Mouse (Mus musculus) CD8-positive naive resting alpha-beta T cell, adult 2 months (primary cell): ENCODE data around the gene Slc4a10.

Source experiments
- DNase-seq, 2 experiments: peaks; one replicate each; pipeline ENCODE4 v3.0.0; 2022; ENCODE audit warnings: low read depth in 2 of 2, low spot score in 2 of 2

Slc4a10 gene

DNA sequence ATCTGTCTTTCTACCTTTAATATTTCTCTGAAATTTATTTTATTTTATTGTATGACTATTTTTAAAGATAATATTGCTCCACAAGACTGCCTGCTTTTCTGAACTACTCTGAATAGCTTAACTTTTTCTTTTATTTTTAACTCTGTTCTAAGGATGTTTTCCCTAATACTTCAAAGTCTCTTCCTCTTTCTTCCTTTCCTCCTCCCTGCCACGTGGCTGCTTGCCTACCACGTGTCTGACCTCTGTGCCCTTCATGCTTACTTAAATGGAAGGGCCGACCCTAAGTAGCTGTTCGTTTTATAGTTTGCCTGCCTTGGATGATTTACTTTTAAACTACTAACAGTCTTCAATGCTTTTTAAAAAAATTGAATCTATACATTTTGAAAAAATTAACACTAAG lies 225.6 kb downstream of the Slc4a10 start:
- no peak for DNase-seq

- no peak for DNase-seq
Observed at GRCm38 (mm10) chr2:62278779-62279178, 232.5 kb downstream of the Slc4a10 start.

- DNase-seq: no peak
Observed at GRCm38 (mm10) chr2:62279777-62280176, 233.5 kb downstream of the Slc4a10 start.

- no peak for DNase-seq
Observed at GRCm38 (mm10) chr2:62285026-62285425, 238.8 kb downstream of the Slc4a10 start.

DNA sequence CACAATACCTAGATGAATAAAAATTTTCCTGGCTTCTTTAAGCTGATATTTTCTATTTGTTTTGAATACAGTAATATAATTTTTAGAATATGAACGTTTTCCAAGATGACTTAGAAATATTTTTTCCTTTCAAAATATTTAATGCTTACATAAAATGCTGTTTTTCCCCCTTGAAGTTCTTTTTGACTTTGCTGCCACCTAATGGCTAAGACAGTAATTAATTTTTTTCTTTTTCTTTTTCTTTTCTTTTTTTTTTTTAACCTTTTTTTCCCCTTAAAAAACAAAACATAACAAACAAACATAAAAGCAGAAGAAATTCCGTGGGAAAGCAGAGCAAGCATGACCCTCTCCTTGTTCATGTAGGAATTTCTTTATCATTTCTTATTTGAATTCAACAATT lies 239.6 kb downstream of the Slc4a10 start:
- no peak for DNase-seq

GRCm38 (mm10) chr2:62287532-62287931 lies 241.3 kb downstream of the Slc4a10 start:
- DNase-seq: no peak

GRCm38 (mm10) chr2:62293846-62294245 lies 247.6 kb downstream of the Slc4a10 start:
- peak in 1 of 2 experiments; percentile 2 for DNase-seq

DNA sequence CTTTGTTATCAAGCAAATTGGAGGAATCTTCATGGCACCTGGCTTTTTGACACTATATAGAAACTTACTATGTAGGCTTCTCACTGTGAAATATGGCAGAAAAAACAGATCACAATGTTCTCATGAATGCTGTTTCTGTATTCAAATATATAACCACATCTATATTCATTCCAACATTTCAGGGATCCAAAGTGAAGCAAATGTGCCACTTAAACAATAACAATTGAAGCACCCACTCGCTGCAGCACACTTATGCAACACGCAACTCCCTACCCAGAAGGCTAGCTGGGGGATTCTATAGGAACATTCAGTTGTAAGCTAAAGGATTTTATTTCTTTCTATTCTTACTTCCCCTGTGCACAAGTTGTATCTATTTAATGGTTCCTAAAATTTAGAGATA lies 255.5 kb downstream of the Slc4a10 start:
- DNase-seq: no peak

DNA sequence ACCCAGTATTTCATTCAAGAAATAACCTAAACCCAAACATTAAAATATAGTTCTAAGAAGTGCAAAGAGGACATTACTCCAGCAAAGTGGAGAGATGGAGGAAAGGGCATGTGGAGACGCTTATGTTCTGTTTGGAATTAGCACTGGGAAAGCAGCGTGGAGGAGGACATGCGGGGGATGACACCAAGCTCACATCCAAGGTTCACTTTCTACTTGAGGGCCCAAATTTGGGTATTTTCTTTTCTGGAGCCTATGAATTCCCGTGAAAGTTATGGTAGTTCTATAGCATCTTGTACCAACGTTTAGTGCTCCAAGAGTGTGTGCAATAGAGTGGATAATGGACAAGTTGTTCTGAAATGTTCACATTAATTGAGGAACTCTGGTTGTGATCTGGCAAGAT lies 260.7 kb downstream of the Slc4a10 start:
- DNase-seq: no peak

GRCm38 (mm10) chr2:62307477-62307876 lies 261.2 kb downstream of the Slc4a10 start:
- DNase-seq: no peak

DNA sequence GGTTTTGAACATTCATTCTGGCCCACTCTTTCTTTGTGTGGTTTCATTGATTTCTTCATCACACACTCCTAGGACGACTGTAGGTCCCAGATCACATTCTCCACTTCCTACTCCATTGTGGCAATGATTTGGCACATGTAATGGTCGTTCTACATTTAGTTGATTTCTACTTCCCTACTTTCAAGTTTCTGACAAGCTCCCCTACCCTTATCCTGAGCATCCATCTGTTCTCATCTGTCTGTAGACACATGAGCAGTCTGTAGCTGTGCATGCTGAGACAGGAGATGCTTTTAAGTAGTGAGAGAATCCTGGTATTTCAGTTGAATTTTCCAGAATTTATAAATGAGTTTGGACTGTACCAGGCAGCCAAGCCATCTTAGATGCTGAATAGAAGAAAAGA lies 270.7 kb downstream of the Slc4a10 start:
- DNase-seq: no peak

DNA sequence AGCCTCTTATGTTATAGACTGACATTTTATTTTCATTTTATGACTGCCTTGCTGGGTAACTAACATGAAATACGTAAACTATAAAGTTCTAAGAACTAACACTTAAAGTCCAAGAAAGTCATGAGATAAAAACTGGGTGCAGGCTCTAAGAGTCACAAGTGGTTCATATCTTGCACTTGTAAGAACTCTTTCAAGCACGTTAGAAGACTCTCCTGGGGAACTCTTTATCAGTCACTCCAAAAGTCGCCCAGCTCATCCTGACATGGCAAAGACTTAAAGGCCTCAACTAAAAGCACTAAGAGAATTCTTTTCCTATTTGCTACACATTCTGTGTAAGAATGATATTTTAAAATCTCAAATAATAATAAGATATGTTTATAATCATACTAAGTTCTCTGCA lies 273.2 kb downstream of the Slc4a10 start:
- DNase-seq: no peak

DNA sequence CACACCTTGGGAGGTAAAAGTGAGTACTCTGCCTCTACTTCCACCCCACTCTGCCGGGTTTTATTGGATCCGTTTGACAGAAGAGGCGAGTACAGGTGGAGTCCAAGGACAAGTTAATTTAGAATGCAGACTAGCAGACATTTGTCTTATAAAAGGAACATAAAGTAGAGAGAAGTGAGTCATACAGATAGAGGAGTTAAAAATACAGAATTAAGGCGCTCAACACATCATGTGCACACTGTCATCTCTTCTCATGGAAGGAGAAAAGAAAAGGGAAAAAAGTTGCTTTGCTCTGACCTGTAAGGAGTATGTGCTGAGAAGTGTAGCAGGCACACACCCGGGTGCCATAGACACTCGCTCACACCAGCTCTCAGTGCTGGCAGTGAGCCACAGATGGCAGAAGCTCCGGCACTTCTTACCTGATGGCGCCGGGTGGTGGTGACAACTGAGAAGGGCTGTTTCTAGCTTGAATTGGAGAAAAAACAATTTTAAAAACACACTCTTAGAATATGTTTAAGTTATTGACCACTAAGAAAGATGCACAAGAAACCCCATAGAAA lies 276.9 kb downstream of the Slc4a10 start:
- DNase-seq: no peak

DNA sequence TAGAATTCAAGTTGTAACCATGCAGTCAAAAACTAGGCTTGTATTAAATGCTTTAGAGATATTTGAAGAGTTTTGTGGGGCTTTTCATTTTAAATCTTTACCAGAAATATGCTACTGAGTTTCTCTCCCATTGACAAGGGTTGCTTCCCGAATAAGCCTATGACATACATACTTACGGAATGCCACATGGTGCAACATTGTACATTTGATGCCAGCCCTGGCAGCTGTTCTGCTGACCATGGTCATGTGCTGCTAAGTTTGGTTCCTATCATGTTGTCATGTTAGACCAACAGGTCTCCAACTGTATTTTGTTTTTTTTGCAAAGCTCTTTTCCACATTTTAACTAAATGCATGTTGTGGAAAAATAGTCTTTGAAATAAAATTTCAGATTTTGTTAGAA lies 279.1 kb downstream of the Slc4a10 start:
- DNase-seq: no peak

- no peak for DNase-seq
Observed at GRCm38 (mm10) chr2:62331913-62332312, 285.7 kb downstream of the Slc4a10 start.

- no peak for DNase-seq
Observed at GRCm38 (mm10) chr2:62332465-62332864, 286.2 kb downstream of the Slc4a10 start.

DNA sequence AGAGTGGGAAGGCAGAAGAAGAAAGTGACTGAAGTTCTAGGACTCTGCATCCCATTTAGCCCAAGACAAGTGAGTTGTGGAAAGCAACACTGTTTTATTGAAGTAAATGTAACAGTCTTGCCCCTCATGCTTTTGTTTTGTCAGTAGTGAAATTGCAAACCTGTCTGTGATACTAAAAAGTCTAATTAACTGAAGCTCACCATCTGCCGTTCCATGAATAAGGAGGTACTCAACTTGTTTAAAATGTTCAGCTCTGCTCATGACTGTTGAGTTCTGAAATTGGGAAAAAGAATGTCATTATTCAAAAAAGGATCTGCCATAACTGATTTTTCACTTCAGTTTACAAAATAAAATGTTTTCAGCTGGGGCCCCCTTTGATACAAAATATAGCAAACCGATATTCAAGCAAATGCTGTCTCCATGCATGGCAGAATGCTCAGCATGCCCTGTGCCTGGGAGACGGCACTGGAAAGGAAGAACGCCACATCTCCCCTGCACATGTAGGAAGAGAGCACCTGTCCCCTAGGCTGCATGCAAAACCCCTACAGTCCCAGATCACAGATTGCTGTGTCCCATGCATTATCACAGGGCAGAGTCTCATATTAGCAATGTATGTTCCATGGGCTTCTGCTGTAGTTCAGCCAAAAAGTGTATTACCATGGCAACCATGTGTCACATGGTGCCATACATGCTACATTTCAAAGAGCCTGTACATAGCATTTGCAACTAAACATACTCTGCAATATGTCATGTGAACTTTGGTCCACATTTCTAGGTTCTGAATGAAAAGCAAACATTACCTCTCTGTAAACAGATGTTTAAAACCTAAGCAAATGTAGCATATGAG lies 288.4 kb downstream of the Slc4a10 start:
- DNase-seq: no peak

GRCm38 (mm10) chr2:62337086-62337485 lies 290.8 kb downstream of the Slc4a10 start:
- no peak for DNase-seq

DNA sequence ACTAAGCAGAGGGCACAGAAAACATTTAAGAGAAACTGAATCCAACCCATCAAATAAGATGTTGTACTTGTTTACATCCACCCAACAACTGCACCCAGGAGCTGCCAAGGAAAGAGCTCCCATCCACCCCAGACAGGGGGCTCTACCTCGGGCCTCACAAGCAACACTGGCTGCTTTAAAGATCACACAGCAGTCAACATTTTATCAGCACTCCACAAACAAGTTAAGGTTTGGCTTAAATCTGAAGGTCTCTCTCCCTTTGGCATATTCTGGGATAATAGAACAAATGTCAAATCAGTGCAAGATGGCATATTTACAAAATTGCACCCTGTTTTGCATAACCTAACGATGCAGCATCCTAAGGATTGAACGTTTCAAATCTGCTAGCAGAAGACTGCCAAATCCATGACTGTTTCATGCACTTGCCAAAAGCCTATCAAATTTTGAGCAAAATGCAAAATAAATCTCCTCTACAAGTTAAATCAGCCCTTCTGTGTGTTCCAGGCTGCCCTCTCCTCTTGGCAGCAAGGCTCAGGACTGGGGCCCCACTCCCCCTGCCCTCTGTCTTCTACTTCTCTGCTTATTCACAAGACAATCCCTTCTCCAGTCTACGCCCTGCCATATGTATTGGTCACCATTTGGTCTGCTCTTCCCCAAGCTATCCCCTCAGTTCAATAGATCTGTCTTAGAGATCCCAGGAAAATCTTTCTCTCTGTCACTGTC lies 293.1 kb downstream of the Slc4a10 start:
- DNase-seq: no peak

DNA sequence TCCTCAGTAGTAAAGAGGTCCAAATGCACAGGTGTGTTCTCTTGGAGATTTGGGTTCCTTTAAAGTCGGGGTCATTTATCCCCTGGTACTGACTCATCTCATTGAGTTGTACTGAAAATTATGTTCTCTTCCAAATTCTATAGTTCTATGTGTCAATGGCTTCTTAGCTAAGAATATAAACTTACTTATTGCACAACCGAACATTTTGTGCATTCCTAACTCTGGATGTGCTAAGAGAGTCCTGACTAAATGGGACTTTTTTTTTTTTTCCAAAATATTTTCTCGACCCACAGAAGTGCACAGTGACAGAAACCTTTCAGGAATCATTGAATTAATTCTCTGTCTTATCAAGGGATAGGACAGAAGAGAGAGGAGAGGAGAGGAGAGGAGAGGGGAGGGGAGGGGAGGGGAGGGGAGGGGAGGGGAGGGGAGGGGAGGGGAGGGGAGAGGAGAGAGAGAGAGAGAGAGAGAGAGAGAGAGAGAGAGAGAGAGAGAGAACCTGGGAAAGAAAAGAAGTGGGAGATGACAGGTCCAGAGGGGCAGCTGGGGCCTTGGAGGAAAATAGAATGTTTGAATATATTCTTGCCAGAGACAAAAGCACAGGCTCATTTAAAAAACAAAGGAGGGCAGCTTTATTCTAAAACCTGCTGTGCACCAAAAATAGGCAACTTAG lies 294.9 kb downstream of the Slc4a10 start:
- DNase-seq: no peak

DNA sequence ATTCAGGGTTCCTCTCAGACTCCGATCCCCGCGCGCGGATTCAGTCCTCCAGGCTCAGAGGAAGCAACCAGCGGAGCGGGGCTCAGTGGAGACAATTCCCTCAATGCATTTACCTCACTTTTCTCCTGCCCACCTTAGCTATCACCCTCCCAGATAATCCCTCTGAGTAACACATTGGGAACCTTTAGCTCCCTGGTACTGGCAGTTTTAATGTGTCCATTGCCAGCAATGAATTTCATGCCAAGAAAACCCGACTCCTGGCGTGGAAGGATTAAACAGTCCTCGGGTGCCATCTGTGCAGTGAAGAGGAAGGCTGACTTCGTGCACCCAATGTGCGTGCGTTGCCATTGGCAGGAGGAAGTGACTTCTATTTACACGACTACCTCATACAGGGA lies 295.5 kb downstream of the Slc4a10 start:
- no peak for DNase-seq

- DNase-seq: no peak
Observed at GRCm38 (mm10) chr2:62344367-62344766, 298.1 kb downstream of the Slc4a10 start.
